Mouse (Mus musculus) hindbrain, embryonic 16.5 days (tissue): Measurements from ENCODE around the gene Elovl2. TPM values are rescaled to one million over a fixed set of nuclear protein-coding genes. Genes with fewer than 3 reads are reported as not detected.
A peak's percentile ranks its signal among the peaks of the same experiment; 100 is the strongest.
"Not testable (repeated sequence)": the region's sequence is repeated elsewhere in the genome, so short reads cannot be mapped to it uniquely, and the experiment has no call there.

ENCODE experiments used
- ATAC-seq: fragments of 200-750 bp; cut with Nextera tagmentation; 2 replicates; pipeline ENCODE4 v1.8.0; 2017; ENCODE audit warnings: moderate TSS enrichment, moderate library complexity
- H3K27ac ChIP-seq: fragments of 300-500 bp; sonication (generic); 2 replicates; pipeline ENCODE4 v1.5.1; 2014; ENCODE audit warnings: low read depth, mild to moderate bottlenecking, control low read depth, low read length, moderate library complexity
- H3K27me3 ChIP-seq: fragments of 300-500 bp; sonication (generic); replicated peaks from 2 replicates; pipeline ENCODE4 v1.6.1; 2014; ENCODE audit warnings: low read length; ENCODE audit not compliant: control insufficient read depth, insufficient read depth
- H3K36me3 ChIP-seq: fragments of 300-500 bp; sonication (generic); 2 replicates; pipeline ENCODE4 v1.6.1; 2014; ENCODE audit warnings: mild to moderate bottlenecking, low read length, moderate library complexity, mixed read lengths; ENCODE audit not compliant: control insufficient read depth, insufficient read depth
- H3K4me1 ChIP-seq: fragments of 300-500 bp; sonication (generic); 2 replicates; pipeline ENCODE4 v1.6.1; 2014; ENCODE audit warnings: low read depth, low read length; ENCODE audit not compliant: control insufficient read depth, insufficient read depth
- H3K4me2 ChIP-seq: fragments of 300-500 bp; sonication (generic); 2 replicates; pipeline ENCODE4 v1.6.1; 2014; ENCODE audit warnings: mild to moderate bottlenecking, low read length, control low read depth, moderate library complexity
- H3K4me3 ChIP-seq: fragments of 300-500 bp; sonication (generic); 2 replicates; pipeline ENCODE4 v1.5.1; 2014; ENCODE audit warnings: mild to moderate bottlenecking, low read length, control low read depth, moderate library complexity
- H3K9ac ChIP-seq: fragments of 300-500 bp; sonication (generic); 2 replicates; pipeline ENCODE4 v1.6.1; 2014; ENCODE audit warnings: low read depth, mild to moderate bottlenecking, control low read depth, low read length, moderate library complexity
- H3K9me3 ChIP-seq: fragments of 300-500 bp; sonication (generic); 2 replicates; pipeline ENCODE4 v1.6.1; 2014; ENCODE audit warnings: mild to moderate bottlenecking, low read length, moderate library complexity; ENCODE audit not compliant: control insufficient read depth
- WGBS: fragments of 180-500 bp; shearing (Covaris S2); extraction: QIAGEN DNeasy Blood & Tissue Kit; methylation state at CpG from one replicate; pipeline ENCODE4 v1.1.7; 2014; 5-methylcytosine and 5-hydroxymethylcytosine counted together
- polyA plus RNA-seq: library from polyadenylated mRNA; unstranded; fragments of >200 nt; fragmentation: Nextera tagmentation; extraction: Ambion mirVana; gene quantifications from 2 replicates; pipeline ENCODE4 v1.2.1, GENCODE M21; 2015

Gene Elovl2
- polyA plus RNA-seq = 36.4 and 43.1 TPM in 2 replicates

GRCm38 (mm10) chr13:41220304-41220834, at the start of gene Elovl2:
TSS of gene Elovl2 (minus strand) at chr13:41220405.
- H3K4me3 ChIP-seq = peak within 1 kb of the TSS; percentile 81
- peak; percentile 96 for ATAC-seq
- WGBS = 6% methylated on average over 18 of the region's 77 CpGs

GRCm38 (mm10) chr13:41267827-41268408, 47.7 kb upstream of the Elovl2 start:
- H3K4me3 ChIP-seq = no peak overlapping the region
- H3K27ac ChIP-seq = no peak overlapping the region
- H3K9me3 ChIP-seq = no peaks in the 10 kb centered on the region
- WGBS = 17% methylated on average over 7 of the region's 7 CpGs
- no peak overlapping the region for H3K9ac ChIP-seq
- H3K36me3 ChIP-seq = no peaks in the 10 kb centered on the region; the same call in 1 of the 2 replicates
- H3K4me2 ChIP-seq = peak overlapping the region; percentile 11; the same call in 1 of the 2 replicates
- ATAC-seq = peak; percentile 86
- H3K27me3 ChIP-seq = no peaks in the 10 kb centered on the region
- H3K4me1 ChIP-seq = no peaks in the 10 kb centered on the region

More at GRCm38 (mm10) chr13:41220304-41220834, at the start of gene Elovl2:
- H3K27me3 ChIP-seq = no peaks in the 10 kb centered on the region
- peak within 1 kb of the TSS; percentile 62 for H3K4me2 ChIP-seq
- peak within 1 kb of the TSS; percentile 82 for H3K27ac ChIP-seq
- H3K4me1 ChIP-seq = peaks cover 7% of the 10 kb centered on the region
- peak within 1 kb of the TSS; percentile 89 for H3K9ac ChIP-seq
- peaks cover 5% of the 10 kb centered on the region for H3K9me3 ChIP-seq
- H3K36me3 ChIP-seq = no peaks in the 10 kb centered on the region

DNA sequence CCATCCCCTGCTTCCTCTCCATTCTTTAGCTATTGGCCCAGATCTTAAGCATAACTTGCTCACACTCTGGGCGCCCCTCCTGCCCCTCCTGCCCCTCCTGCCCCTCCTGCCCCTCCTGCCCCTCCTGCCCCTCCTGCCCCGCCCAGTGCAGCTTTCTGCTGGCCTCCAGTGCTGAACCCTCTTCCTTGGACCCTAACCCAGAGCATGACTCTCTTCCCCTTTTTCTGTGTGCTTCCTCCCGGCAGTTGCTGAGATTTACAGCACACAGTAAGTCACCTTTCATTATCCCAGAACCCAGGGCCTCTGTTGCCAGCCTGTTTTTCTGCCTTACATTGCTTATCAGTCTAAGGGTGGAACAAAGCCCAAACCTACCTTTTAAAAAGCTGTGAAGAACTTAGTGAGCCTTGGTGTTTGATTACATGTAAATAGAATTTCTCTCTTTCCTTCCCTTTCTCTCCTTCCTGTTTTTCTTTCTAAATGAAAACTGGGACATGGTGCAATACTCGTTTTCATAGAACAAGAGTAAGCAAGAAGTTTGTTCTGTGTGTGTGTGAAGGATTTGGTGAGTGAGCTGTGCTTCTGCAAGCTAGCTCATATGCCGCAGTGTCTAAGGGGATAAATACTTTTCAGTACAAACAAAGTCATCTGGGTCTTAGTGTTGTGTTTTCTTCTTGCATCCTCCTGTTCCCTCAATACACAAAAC, 43.2 kb upstream of the Elovl2 start:
- H3K4me2 ChIP-seq = no peak overlapping the region
- H3K9me3 ChIP-seq = no peaks in the 10 kb centered on the region

GRCm38 (mm10) chr13:41261617-41262016, 41.4 kb upstream of the Elovl2 start:
- not testable (repeated sequence) for H3K4me3 ChIP-seq, H3K4me1 ChIP-seq, ATAC-seq, H3K4me2 ChIP-seq, H3K27ac ChIP-seq, H3K27me3 ChIP-seq, H3K9me3 ChIP-seq, H3K36me3 ChIP-seq, H3K9ac ChIP-seq
- 96% methylated on average over 8 of the region's 8 CpGs for WGBS

More for the DNA sequence above, 43.2 kb upstream of the Elovl2 start:
- no peaks in the 10 kb centered on the region for H3K4me1 ChIP-seq
- no peaks in the 10 kb centered on the region for H3K36me3 ChIP-seq
- no peak overlapping the region for H3K27ac ChIP-seq
- H3K4me3 ChIP-seq = no peak overlapping the region
- no peak overlapping the region for H3K9ac ChIP-seq
- no peaks in the 10 kb centered on the region for H3K27me3 ChIP-seq
- ATAC-seq = no peak
- WGBS = 84% methylated on average over 5 of the region's 5 CpGs

DNA sequence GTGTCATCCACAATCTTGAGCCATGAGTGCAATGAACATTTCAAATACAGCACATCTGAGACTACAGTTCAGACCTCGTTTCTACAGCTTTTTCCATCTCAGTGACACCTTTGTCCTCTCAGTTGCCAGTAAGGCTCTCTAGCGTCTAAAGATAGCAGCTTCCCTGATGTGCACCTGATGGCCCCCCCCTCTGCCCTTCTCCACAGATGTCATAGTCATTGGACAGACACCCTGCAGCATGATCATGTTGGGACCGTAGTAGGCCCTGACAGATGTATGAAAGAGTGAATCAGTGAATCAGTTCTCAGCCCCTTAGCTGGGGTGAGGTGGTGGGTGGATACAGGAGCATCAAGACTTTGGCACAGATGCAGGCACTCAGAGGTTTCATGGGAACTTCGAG, 37.6 kb upstream of the Elovl2 start:
- H3K27me3 ChIP-seq = no peaks in the 10 kb centered on the region
- no peak overlapping the region for H3K27ac ChIP-seq
- no peak for ATAC-seq
- no peaks in the 10 kb centered on the region for H3K36me3 ChIP-seq
- H3K4me3 ChIP-seq = no peak overlapping the region
- no peaks in the 10 kb centered on the region for H3K4me1 ChIP-seq
- no peak overlapping the region for H3K4me2 ChIP-seq
- H3K9me3 ChIP-seq = no peaks in the 10 kb centered on the region
- 86% methylated on average over 4 of the region's 4 CpGs for WGBS
- H3K9ac ChIP-seq = no peak overlapping the region

GRCm38 (mm10) chr13:41256962-41257361, 36.8 kb upstream of the Elovl2 start:
- no peaks in the 10 kb centered on the region for H3K9me3 ChIP-seq
- no peak overlapping the region for H3K4me2 ChIP-seq
- WGBS = over 99% methylated on average over 3 of the region's 3 CpGs
- H3K27ac ChIP-seq = no peak overlapping the region
- ATAC-seq = no peak
- no peaks in the 10 kb centered on the region for H3K27me3 ChIP-seq
- no peaks in the 10 kb centered on the region for H3K36me3 ChIP-seq
- H3K9ac ChIP-seq = no peak overlapping the region
- no peak overlapping the region for H3K4me3 ChIP-seq
- no peaks in the 10 kb centered on the region; the same call in 1 of the 2 replicates for H3K4me1 ChIP-seq

- H3K36me3 ChIP-seq = no peaks in the 10 kb centered on the region
- H3K9me3 ChIP-seq = no peaks in the 10 kb centered on the region
- H3K4me2 ChIP-seq = no peak overlapping the region
- WGBS = 85% methylated on average over 5 of the region's 5 CpGs
- H3K9ac ChIP-seq = no peak overlapping the region
- H3K27ac ChIP-seq = no peak overlapping the region
- no peak overlapping the region for H3K4me3 ChIP-seq
- peaks cover 2% of the 10 kb centered on the region for H3K4me1 ChIP-seq
- no peak for ATAC-seq
- no peaks in the 10 kb centered on the region for H3K27me3 ChIP-seq
These were observed 35.9 kb upstream of the Elovl2 start for GRCm38 (mm10) chr13:41256126-41256525.

DNA sequence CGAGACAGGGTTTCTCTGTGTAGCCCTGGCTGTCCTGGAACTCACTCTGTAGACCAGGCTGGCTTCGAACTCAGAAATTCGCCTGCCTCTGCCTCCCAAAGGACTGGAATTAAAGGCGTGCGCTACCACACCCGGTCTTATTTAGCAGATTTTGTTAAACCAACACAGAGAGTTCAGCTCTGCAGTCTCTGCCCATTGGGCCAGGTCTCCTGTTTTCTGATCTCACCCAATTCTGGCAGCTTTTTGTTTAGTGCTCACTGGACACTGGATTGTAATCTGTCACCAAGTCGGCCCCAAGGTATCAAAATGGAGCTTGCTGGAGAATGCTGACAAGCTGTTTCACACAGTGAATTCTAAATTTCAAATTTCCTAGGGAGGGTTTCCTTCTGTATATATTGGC, 32.5 kb upstream of the Elovl2 start:
- no peaks in the 10 kb centered on the region for H3K36me3 ChIP-seq
- no peaks in the 10 kb centered on the region for H3K27me3 ChIP-seq
- H3K27ac ChIP-seq = no peak overlapping the region
- 90% methylated on average over 7 of the region's 7 CpGs for WGBS
- H3K4me1 ChIP-seq = peaks cover 7% of the 10 kb centered on the region
- no peak overlapping the region for H3K9ac ChIP-seq
- H3K4me3 ChIP-seq = no peak overlapping the region
- ATAC-seq = no peak
- no peak overlapping the region for H3K4me2 ChIP-seq
- H3K9me3 ChIP-seq = no peaks in the 10 kb centered on the region

GRCm38 (mm10) chr13:41252141-41252540, 31.9 kb upstream of the Elovl2 start:
- Histone ChIP-seq H3K4me2 (no peak overlapping the region; the same call in 1 of the 2 replicates), H3K9ac (no peak overlapping the region), H3K4me1 (peaks cover 7% of the 10 kb centered on the region), H3K27ac (no peak overlapping the region), H3K9me3 (no peaks in the 10 kb centered on the region), H3K27me3 (no peaks in the 10 kb centered on the region), H3K36me3 (no peaks in the 10 kb centered on the region), H3K4me3 (no peak overlapping the region)
- no peak for ATAC-seq
- 86% methylated on average over 6 of the region's 6 CpGs for WGBS
